Mouse (Mus musculus) stomach, embryonic 15.5 days (tissue): ENCODE data around the gene Ints5. TPM values are rescaled to one million over a fixed set of nuclear protein-coding genes. Genes with fewer than 3 reads are reported as not detected.

Experiments
- ATAC-seq: fragments of 200-750 bp; cut with Nextera tagmentation; 2 replicates; pipeline ENCODE4 v1.8.0; 2017; ENCODE audit warnings: low read depth, moderate number of reproducible peaks, moderate TSS enrichment; ENCODE audit not compliant: insufficient read depth, low FRiP score
- H3K27ac ChIP-seq: fragments of 300-500 bp; sonication (generic); 2 replicates; pipeline ENCODE4 v1.5.1; 2015; ENCODE audit warnings: mild to moderate bottlenecking, inconsistent platforms
- H3K27me3 ChIP-seq: fragments of 300-500 bp; sonication (generic); replicated peaks from 2 replicates; pipeline ENCODE4 v1.6.1; 2015; ENCODE audit warnings: inconsistent platforms
- H3K36me3 ChIP-seq: fragments of 300-500 bp; sonication (generic); 2 replicates; pipeline ENCODE4 v1.6.1; 2015; ENCODE audit warnings: inconsistent platforms
- H3K4me1 ChIP-seq: fragments of 300-500 bp; sonication (generic); 2 replicates; pipeline ENCODE4 v1.6.1; 2015; ENCODE audit warnings: inconsistent platforms
- H3K4me2 ChIP-seq: fragments of 300-500 bp; sonication (generic); 2 replicates; pipeline ENCODE4 v1.6.1; 2015; ENCODE audit warnings: mild to moderate bottlenecking, inconsistent platforms
- H3K4me3 ChIP-seq: fragments of 300-500 bp; sonication (generic); replicated peaks from 2 replicates; pipeline ENCODE4 v1.5.1; 2015; ENCODE audit warnings: inconsistent platforms
- H3K9ac ChIP-seq: fragments of 300-500 bp; sonication (generic); 2 replicates; pipeline ENCODE4 v1.6.1; 2015; ENCODE audit warnings: inconsistent platforms
- H3K9me3 ChIP-seq: fragments of 300-500 bp; sonication (generic); 2 replicates; pipeline ENCODE4 v1.6.1; 2016; ENCODE audit warnings: inconsistent platforms
- WGBS: fragments of 180-500 bp; shearing (Covaris S2); methylation state at CpG from one replicate; pipeline ENCODE4 v1.1.7; 2015; 5-methylcytosine and 5-hydroxymethylcytosine counted together
- polyA plus RNA-seq: library from polyadenylated mRNA; unstranded; fragments of >200 nt; fragmentation: Nextera tagmentation; extraction: Ambion mirVana; gene quantifications from 2 replicates; pipeline ENCODE4 v1.2.1, GENCODE M21; 2015

Ints5 gene
- polyA plus RNA-seq, 1 experiment from 2014 or later = 36.8 TPM

GRCm38 (mm10) chr19:8919000-8919399 lies 26.2 kb downstream of the Ints5 start:
- H3K4me2 ChIP-seq = no peak overlapping the region
- H3K4me3 ChIP-seq = no peak overlapping the region
- no peaks in the 10 kb centered on the region for H3K9me3 ChIP-seq
- no peaks in the 10 kb centered on the region for H3K27me3 ChIP-seq
- peaks cover 31% of the 10 kb centered on the region for H3K36me3 ChIP-seq
- no peak overlapping the region for H3K9ac ChIP-seq
- peaks cover 12% of the 10 kb centered on the region; the same call in 1 of the 2 replicates for H3K4me1 ChIP-seq
- ATAC-seq = no peak
- 88% methylated on average over 3 of the region's 3 CpGs for WGBS
- H3K27ac ChIP-seq = no peak overlapping the region

- 62% methylated on average over 6 of the region's 6 CpGs for WGBS
- ATAC-seq = no peak
- peak overlapping the region; percentile 79 for H3K4me3 ChIP-seq
- H3K9ac ChIP-seq = no peak overlapping the region
- H3K4me1 ChIP-seq = peaks cover 12% of the 10 kb centered on the region; the same call in 1 of the 2 replicates
- H3K9me3 ChIP-seq = no peaks in the 10 kb centered on the region
- peak overlapping the region; percentile 65 for H3K4me2 ChIP-seq
- no peaks in the 10 kb centered on the region for H3K27me3 ChIP-seq
- H3K36me3 ChIP-seq = peaks cover 24% of the 10 kb centered on the region
- H3K27ac ChIP-seq = peak overlapping the region; percentile 89
Observed at GRCm38 (mm10) chr19:8919684-8920072, 26.9 kb downstream of the Ints5 start.

GRCm38 (mm10) chr19:8920073-8920736 lies 27.4 kb downstream of the Ints5 start, which contains the start of gene B3gat3:
TSS of gene B3gat3 (plus strand) at chr19:8920374.
- Histone ChIP-seq H3K4me2 (peak within 1 kb of the TSS; percentile 65), H3K9ac (peak within 1 kb of the TSS; percentile 64), H3K9me3 (no peaks in the 10 kb centered on the region), H3K27me3 (no peaks in the 10 kb centered on the region), H3K36me3 (peaks cover 19% of the 10 kb centered on the region), H3K4me1 (peaks cover 12% of the 10 kb centered on the region; the same call in 1 of the 2 replicates), H3K27ac (peak within 1 kb of the TSS; percentile 89), H3K4me3 (peak within 1 kb of the TSS; percentile 79)
- peak; percentile 97 for ATAC-seq
- 3% methylated on average over 49 of the region's 50 CpGs for WGBS

GRCm38 (mm10) chr19:8920836-8921291 lies 28.1 kb downstream of the Ints5 start:
- H3K9ac ChIP-seq = peak overlapping the region; percentile 64
- peak overlapping the region; percentile 89 for H3K27ac ChIP-seq
- ATAC-seq = peak; percentile 17; the same call in 1 of the 2 replicates
- peak overlapping the region; percentile 65 for H3K4me2 ChIP-seq
- peak overlapping the region; percentile 79 for H3K4me3 ChIP-seq
- no peaks in the 10 kb centered on the region for H3K27me3 ChIP-seq
- no peaks in the 10 kb centered on the region for H3K9me3 ChIP-seq
- under 1% methylated on average over 6 of the region's 6 CpGs for whole genome bisulfite sequencing
- peaks cover 17% of the 10 kb centered on the region for H3K36me3 ChIP-seq
- H3K4me1 ChIP-seq = peaks cover 12% of the 10 kb centered on the region; the same call in 1 of the 2 replicates

GRCm38 (mm10) chr19:8921741-8922140 lies 28.9 kb downstream of the Ints5 start:
- Histone ChIP-seq H3K4me3 (peak overlapping the region; percentile 79; the same call in 1 of the 2 replicates), H3K4me2 (peak overlapping the region; percentile 65), H3K36me3 (peaks cover 9% of the 10 kb centered on the region; the same call in 1 of the 2 replicates), H3K9ac (no peak overlapping the region), H3K9me3 (no peaks in the 10 kb centered on the region), H3K4me1 (peaks cover 12% of the 10 kb centered on the region; the same call in 1 of the 2 replicates), H3K27ac (no peak overlapping the region), H3K27me3 (no peaks in the 10 kb centered on the region)
- ATAC-seq = no peak
- WGBS = 75% methylated on average over 9 of the region's 9 CpGs

- peaks cover 23% of the 10 kb centered on the region for H3K4me1 ChIP-seq
- no peak overlapping the region for H3K27ac ChIP-seq
- 82% methylated on average over 2 of the region's 2 CpGs for WGBS
- no peak for ATAC-seq
- H3K4me2 ChIP-seq = no peak overlapping the region
- H3K9me3 ChIP-seq = no peaks in the 10 kb centered on the region
- H3K9ac ChIP-seq = no peak overlapping the region
- H3K27me3 ChIP-seq = no peaks in the 10 kb centered on the region
- 0 out of 2 replicates have a peak, but pooled peaks cover 6% of the 10 kb centered on the region for H3K36me3 ChIP-seq
- no peak overlapping the region for H3K4me3 ChIP-seq
Observed at GRCm38 (mm10) chr19:8926766-8927165, 34.0 kb downstream of the Ints5 start.

- H3K4me1 ChIP-seq = peaks cover 22% of the 10 kb centered on the region
- no peak overlapping the region for H3K4me2 ChIP-seq
- 79% methylated on average over 12 of the region's 12 CpGs for WGBS
- 0 out of 2 replicates have a peak, but pooled peaks cover 7% of the 10 kb centered on the region for H3K36me3 ChIP-seq
- H3K9me3 ChIP-seq = no peaks in the 10 kb centered on the region
- H3K27ac ChIP-seq = no peak overlapping the region
- no peaks in the 10 kb centered on the region for H3K27me3 ChIP-seq
- no peak for ATAC-seq
- no peak overlapping the region for H3K4me3 ChIP-seq
- H3K9ac ChIP-seq = no peak overlapping the region
Observed at GRCm38 (mm10) chr19:8927891-8928525, 35.2 kb downstream of the Ints5 start.

GRCm38 (mm10) chr19:8928689-8929223 lies 36.0 kb downstream of the Ints5 start:
- Histone ChIP-seq H3K27me3 (no peaks in the 10 kb centered on the region), H3K4me1 (peaks cover 22% of the 10 kb centered on the region), H3K36me3 (peaks cover 14% of the 10 kb centered on the region), H3K9ac (no peak overlapping the region), H3K27ac (peak overlapping the region; percentile 90; the same call in 1 of the 2 replicates), H3K9me3 (no peaks in the 10 kb centered on the region), H3K4me3 (peak overlapping the region; percentile 75), H3K4me2 (peak overlapping the region; percentile 73)
- ATAC-seq = no peak
- WGBS = 27% methylated on average over 16 of the region's 16 CpGs

GRCm38 (mm10) chr19:8929224-8930088 lies 36.7 kb downstream of the Ints5 start, which contains the start of the genes Rom1 and Eml3:
TSS of gene Rom1 (minus strand) at chr19:8929356.
TSS of gene Eml3 (plus strand) at chr19:8929552.
- Histone ChIP-seq H3K9me3 (no peaks in the 10 kb centered on the region), H3K27me3 (no peaks in the 10 kb centered on the region), H3K36me3 (peaks cover 20% of the 10 kb centered on the region), H3K4me1 (peaks cover 22% of the 10 kb centered on the region), H3K4me2 (peak within 1 kb of the TSS; percentile 73), H3K4me3 (peak within 1 kb of the TSS; percentile 75), H3K27ac (peak within 1 kb of the TSS; percentile 90), H3K9ac (peak within 1 kb of the TSS; percentile 54)
- ATAC-seq = peak; percentile 76
- 0% methylated on average over 69 of the region's 74 CpGs for WGBS

- peak overlapping the region; percentile 54 for H3K9ac ChIP-seq
- peak overlapping the region; percentile 90 for H3K27ac ChIP-seq
- ATAC-seq = peak; percentile 6; the same call in 1 of the 2 replicates
- H3K4me3 ChIP-seq = peak overlapping the region; percentile 75
- no peaks in the 10 kb centered on the region for H3K9me3 ChIP-seq
- peak overlapping the region; percentile 73 for H3K4me2 ChIP-seq
- peaks cover 25% of the 10 kb centered on the region for H3K36me3 ChIP-seq
- no peaks in the 10 kb centered on the region for H3K27me3 ChIP-seq
- WGBS = 6% methylated on average over 11 of the region's 11 CpGs
- H3K4me1 ChIP-seq = peaks cover 22% of the 10 kb centered on the region
Observed at GRCm38 (mm10) chr19:8930117-8930516, 37.3 kb downstream of the Ints5 start.

- H3K4me3 ChIP-seq = peak overlapping the region; percentile 75
- H3K4me1 ChIP-seq = peaks cover 22% of the 10 kb centered on the region
- ATAC-seq = no peak
- no peaks in the 10 kb centered on the region for H3K9me3 ChIP-seq
- peak overlapping the region; percentile 54; the same call in 1 of the 2 replicates for H3K9ac ChIP-seq
- no peak overlapping the region for H3K27ac ChIP-seq
- H3K36me3 ChIP-seq = peaks cover 22% of the 10 kb centered on the region
- 84% methylated on average over 7 of the region's 7 CpGs for WGBS
- peak overlapping the region; percentile 73 for H3K4me2 ChIP-seq
- no peaks in the 10 kb centered on the region for H3K27me3 ChIP-seq
Observed at GRCm38 (mm10) chr19:8930771-8931170, 38.0 kb downstream of the Ints5 start.
